Mouse (Mus musculus) erythroblast, embryonic 14.5 days (primary cell): ENCODE measurements around the gene Arhgef28.

ENCODE experiments used
- GATA1 ChIP-seq: IDR thresholded peaks from 2 replicates; pipeline ENCODE4 v1.6.1; 2012; ENCODE audit warnings: low read length, inconsistent platforms, mixed read lengths
- TAL1 ChIP-seq: IDR thresholded peaks from 3 replicates; pipeline ENCODE4 v1.6.1; 2012; ENCODE audit warnings: low read length, inconsistent platforms, mixed read lengths

DNA sequence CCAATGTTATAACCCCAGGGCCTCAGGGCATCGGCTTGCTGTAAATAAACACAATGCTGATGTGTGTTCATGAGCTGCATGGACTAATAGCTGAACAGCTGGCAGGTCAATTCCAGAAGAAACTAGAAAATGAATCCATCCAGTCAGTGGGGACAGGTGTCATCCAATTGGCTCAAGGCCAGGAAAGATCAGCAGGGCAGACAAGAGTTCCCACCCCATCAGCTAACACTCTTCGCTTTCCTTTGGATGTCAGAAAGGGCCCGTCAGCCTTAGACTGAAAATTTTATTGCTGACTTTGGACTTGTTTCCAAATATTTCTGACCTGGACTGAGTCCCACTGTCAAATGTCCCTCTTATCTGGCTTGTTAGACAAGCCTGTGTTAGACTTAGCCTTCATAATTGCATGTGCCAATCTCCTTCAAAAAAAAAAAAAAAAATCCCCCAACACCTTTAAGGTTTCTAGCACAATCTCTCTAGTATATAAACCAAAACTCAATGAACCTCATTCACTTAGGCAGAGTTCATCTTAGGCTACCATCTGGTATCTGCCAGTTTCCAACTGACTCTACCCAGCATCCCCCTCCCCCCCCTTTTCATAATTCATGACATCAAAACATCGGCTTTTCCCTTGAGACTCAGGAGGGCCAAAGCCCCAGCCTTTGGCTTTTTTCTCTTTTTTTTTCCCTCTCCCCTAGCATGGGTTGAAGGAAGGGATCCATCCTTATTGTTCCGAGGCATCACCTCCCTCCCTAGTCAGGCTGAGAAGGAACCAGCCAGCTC is 38.5 kb upstream of the Arhgef28 start:
- no peak for TF ChIP-seq GATA1
- TF ChIP-seq TAL1: no peak
